Mouse (Mus musculus): ENCODE data around the gene Slc5a3.
"Not testable (repeated sequence)": the region's sequence is repeated elsewhere in the genome, so short reads cannot be mapped to it uniquely, and the experiment has no call there.

The Slc5a3 gene

DNA sequence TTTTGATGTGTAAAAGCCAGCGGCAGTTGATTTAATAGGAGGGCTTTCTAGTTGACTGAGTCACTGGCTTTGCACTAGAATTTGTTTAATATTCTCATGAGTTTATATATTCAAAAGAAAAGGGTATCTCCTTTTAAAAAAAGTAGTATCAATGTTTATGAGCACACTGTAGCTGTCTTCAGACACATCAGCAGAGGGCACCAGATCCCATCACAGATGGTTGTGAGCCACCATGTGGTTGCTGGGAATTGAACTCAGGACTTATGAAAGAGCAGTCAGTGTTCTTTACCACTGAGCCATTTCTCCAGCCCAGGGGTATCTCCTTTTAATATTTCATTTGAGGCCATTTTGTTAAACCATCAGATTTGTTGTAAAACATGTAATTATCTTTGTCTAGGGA lies 4.7 kb downstream of the Slc5a3 start:
- no peak for DNase-seq (ENCODE audit: low spot score)

DNA sequence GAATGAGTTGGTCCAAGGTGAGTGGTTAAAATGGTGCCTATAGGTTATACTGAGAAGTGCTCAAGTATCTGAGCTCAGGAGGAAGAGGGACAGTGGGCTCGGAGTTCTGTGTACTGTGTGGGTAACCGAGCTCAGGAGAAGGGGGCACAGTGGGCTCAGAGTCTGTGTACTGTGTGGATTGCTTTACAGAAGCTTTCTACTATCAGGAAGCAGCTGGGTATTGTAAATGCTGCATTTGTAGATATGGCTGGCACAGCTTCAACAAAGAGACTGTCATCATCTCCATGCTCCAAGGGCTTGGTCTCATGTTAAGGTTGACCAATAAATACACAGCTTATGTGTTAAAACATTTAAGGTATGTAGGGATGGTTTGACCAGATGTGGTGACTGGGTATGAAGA lies 6.7 kb downstream of the Slc5a3 start:
- DNase-seq (ENCODE audit: low spot score) = no peak

DNA sequence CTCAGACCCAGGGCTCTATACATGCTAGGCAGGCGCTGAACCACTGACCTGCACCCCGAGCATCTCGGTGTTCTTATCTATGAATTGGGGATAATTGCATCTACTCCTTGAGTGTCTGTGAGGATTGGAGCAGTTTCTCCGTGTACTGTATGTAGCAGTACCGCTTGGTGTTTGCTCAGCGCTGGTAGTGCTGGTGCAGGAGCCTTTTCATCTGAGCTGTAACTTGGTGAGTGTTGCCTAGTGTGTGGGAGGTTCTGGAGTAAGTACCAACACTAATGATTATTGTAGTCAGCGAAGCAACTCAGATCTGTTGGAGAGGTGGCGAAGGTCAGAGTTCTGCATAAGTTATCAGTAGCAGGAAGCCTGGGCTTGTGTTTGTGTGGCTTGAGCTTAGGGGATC lies 12.2 kb downstream of the Slc5a3 start:
- no peak for DNase-seq (ENCODE audit: low spot score)

DNA sequence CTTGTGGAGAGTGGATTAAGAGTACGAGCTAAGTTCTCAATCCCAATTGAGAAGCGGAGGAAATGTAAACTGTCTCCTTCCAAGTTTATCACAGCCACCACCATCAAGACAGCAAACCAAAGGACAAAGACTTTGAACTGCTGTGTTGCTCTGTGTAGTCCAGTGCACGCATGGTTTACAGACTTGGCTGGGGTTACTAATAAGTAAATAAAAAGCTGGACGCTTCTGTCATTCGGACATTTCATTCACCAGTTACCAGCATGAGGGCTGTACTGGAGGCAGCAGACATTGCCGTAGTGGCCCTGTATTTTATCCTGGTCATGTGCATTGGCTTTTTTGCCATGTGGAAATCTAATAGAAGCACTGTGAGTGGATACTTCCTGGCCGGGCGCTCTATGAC lies 18.7 kb downstream of the Slc5a3 start:
- no peak for DNase-seq (ENCODE audit: low spot score)

DNA sequence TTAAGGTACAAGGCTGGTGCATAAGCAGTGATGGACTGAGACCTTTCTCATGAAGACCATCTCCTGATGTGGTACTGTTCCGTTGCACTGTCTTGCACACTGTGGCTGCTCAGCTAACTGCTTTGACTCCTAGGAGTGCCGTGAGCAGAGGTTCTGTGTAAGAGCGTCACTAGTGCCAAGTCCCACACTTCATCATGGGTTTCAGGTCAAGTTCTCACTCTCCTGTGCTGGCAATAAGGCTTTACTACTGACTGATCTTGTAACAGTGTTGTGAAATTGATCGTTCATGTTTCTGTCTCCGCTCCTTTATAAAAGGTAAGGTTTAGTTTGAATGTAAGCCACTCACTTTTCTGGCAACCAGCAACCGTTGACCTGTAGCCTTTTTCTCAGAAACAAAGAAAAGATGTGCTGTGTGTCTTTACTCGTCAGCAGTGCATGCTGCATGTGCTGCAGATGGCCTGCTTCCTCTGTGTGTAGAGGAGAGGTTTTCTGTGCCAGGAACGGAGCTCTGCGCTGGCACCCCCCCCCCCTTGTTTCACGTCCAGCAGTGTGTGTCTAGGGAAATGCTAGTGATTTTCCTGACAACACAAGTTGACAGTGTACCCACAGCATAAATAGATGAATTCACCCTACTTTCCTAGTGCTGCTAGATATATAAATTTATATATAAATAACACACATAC lies 25.8 kb downstream of the Slc5a3 start:
- DNase-seq (ENCODE audit: low spot score) = no peak

DNA sequence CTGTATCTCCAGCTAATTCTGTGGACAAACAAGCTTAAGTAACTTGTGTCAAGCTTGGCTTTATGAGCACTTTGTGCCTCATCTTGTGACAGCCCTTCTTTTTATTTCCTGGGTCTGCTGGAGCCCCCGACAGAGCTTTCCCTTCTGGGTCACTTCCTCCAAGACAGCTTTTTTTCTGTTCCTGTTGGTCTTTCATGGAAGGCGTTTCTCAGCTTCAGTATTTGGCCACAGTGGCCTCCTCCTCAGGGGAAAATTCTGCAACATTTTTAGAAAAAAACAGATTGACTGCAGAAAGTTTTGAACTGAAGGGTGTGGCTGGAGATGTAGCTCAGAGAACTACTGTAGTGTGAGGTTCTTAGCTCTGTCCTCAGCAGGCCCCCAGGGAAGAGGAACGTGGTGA lies 31.1 kb downstream of the Slc5a3 start:
- no peak for DNase-seq (ENCODE audit: low spot score)

DNA sequence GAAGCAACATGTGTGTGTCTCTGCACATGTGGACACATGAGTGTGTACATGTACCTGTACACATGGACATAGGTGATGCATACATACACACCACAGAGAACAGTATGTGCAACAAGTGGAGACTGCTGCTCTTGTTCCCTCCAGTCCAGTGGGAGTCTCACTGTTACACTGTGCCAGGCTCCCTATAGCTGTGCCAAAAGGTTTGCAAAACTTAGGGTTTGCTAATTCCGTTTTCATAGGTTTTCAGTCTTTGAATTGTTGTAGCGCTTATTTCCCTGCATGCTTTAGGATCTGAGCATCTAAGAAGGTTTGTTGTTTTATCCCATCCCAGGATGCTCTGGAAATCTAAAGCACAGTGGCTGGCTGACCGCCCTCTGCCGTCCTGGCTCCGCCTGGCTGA lies 33.8 kb downstream of the Slc5a3 start:
- DNase-seq (ENCODE audit: low spot score) = no peak

DNA sequence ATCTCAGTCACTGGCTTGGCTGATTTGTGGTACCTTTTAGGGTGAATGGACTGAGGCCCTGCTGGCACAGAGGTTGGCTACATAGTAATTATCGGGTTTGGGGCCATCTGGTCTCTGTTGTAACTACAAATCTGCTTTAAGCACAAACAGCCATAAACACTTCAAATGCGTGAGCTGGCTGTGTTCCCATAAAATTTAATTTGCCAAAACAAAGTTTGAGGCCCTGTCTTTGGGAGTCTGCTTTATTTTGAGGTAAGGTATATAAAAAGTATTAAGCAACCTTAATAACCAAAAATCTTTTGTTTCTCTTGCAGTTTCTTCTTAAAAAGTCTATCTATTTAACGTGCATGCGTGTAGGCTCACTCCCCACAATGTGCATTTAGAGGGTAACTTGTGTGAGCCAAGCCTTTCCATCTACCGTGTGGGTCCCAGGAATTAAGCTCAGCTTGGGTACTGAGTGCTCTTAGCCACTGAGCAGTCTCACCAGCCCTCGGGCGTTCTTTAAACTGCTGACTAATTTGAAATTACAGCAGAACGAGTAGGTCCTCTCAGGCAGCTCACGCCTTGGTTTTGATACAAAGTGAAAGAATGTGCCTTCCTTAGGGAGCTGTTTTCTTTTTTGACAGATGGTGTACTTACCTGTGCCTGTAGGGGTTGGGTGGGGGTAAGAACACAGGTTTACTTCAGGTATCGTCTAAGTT lies 40.4 kb downstream of the Slc5a3 start:
- no peak for DNase-seq (ENCODE audit: low spot score)

DNA sequence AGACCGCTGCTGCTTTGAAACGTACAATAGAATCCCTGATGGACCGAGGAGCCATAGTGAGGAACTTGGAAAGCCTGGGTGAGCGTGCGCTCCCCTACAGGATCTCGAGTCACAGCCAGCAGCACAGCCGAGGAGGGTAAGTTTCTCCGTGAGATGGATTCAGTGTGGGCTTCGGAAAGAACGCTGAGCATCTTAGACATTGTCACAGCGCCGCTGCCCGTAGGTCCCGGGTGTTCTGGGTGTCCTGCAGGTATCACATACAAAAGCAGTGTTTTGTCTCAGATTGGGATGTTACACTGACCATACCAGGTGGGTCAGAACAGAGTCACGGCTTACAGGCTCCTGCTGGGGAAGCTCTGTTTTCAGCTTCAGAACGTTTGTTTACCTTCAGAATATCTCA lies 41.5 kb downstream of the Slc5a3 start:
- DNase-seq (ENCODE audit: low spot score) = no peak

DNA sequence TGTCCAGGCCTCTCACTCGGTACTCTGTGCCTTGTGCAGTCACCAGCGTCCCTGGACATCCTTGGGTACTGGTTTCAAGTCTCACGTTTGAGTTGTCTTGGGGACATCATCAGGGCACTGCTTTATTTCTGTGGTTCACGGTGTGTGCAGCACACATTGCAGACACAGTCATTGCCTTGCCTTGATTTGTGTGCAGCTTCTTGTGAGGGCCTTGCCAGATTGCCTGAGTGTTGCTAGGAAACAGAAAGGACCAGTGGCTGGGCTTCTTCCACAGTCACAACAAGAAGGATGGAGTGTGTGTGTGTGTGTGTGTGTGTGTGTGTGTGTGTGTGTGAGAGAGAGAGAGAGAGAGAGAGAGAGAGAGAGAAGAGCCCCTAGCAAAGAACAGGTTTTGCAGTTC lies 42.0 kb downstream of the Slc5a3 start:
- DNase-seq (ENCODE audit: low spot score) = no peak

DNA sequence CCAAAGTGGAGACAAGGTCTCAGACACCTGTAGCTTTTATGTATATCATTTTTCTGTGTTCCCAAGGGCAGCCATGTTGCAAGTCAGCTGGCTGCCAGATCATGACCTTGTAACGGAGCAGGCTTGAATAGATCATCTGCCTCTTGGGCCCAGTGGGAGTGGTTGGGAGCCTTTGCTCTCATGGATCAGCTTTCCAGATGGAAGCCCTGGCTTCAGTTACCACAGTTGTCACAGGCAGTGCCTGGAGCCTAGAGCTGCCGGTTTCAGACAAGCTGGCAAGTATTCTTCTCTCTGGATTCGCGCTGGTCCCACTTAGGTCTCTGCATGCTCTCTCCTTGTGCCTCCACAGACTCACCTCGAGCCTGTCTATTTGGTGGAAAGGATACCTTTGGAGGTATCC lies 44.0 kb downstream of the Slc5a3 start:
- no peak for DNase-seq (ENCODE audit: low spot score)

DNA sequence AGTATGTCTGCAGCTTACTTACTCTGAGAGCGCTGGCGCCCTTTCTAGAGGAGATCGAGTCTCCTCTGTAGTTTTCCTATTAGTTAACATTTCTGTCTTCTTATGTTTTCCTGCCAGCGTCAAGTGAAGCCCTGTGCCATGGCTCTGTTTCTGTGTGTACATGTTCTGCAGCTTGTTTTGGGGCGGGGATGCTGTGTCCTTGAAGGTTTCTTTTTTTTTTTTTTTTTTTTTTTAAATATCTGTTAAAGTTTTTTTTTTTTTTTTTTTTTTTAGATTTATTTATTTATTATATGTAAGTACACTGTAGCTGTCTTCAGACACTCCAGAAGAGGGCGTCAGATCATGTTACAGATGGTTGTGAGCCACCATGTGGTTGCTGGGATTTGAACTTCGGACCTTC lies 44.8 kb downstream of the Slc5a3 start:
- DNase-seq (ENCODE audit: low spot score) = not testable (repeated sequence)

DNA sequence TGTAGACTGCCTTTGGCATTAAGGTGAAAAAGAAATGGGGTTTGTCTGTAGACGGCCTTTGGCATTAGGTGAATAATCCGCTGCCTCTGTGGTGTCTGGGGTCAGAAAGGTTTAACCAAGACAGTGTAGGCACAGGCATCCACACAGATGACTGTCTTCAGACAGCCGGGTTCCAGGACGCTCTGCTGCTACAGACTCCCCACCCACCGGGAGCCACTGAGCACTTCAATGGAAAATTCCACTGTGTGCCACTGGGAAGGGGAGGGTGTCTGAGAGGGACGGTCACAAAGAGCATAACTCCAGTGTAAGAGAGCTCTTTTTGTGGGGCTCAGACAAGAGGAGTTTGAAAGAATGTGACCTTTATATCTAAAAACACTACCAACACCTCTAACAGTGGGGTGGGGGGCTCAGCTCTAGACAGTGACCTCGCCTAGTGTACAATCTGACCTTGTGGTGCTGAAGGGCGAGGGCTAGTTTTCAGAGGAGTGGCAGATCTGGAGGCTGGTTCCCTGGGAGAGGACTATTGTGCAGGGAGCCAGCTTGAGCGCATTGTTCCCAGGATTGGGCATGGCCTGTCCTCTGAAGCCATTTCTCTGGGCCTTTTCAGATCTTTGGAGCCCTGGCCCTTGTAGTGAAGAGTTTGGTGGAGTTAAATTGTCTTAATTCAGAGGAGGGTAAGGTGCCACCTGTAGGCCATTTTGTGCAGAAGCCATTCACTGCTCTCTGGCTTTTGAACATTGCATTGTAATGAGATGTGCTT lies 45.6 kb downstream of the Slc5a3 start:
- no peak for DNase-seq (ENCODE audit: low spot score)

DNA sequence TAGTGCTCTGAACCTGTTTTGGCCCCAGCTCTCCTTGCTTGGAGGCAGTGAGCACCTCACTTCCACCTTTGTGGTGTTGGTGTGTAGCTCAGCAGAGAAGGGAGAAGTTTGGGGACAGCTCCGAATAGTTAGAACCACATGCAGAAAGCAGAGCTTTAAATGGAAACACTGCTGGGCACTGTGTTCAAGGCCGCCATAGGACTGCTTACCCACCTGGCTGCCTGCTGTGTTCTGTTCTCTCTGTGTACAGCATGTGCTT lies 46.1 kb downstream of the Slc5a3 start:
- no peak for DNase-seq (ENCODE audit: low spot score)

DNA sequence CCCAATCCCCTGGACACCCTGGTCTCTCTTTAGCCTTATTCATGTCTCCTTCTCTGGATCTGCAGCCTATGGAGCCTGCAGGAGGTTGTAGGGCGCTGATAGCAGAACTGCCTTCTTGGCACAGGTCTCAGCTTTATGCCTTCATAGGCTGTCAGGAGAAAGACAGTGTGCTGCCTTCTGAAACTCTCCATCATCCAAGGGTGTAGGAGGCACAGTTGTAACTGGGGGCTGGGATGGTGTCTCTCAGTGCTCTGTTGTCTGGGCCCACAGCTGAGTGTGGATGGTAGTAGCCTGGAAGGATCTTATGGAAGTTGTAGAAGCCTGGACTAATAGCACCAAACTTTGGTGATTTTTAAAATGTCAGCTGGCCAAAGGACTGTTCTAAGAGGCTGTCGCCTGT lies 46.8 kb downstream of the Slc5a3 start:
- no peak for DNase-seq (ENCODE audit: low spot score)

DNA sequence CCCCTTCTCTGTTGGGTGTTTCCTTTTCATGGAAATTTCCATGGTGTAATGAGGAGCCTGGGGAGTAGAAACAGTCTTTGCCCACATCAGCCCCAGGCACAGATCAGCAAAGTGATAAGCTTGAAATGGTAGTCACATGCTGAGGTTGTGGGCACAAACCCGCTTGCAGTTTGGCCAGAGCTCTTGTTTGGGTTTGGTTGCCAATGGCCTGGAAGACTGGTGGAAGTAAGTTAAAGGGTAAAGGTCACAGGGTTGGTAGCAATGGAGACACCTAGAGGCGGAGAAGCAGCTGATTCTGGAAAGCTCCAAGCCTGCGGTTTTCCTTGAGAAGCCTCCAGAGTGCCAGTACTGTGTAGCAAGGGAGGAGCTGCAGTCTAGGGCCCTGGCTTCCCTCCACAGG lies 47.5 kb downstream of the Slc5a3 start:
- DNase-seq (ENCODE audit: low spot score) = no peak

DNA sequence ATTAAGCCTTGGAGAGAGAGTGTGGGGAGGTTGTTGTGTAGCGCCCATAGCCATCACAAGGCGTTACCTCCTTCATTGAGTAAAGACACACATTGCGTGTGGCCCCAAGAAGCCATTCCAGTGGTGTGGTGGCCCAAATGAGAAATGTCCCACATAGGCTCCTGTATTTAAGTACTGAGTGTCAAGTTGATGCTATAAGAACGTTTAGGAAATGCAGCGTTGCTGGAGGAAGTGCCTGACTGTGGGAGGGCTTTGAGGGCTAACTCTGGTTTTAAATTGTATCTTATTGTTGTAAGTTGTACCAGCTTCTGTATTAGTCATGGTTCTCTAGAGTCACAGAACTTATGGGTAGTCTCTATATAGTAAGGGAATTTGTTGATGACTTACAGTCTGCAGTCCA lies 49.2 kb downstream of the Slc5a3 start:
- no peak for DNase-seq (ENCODE audit: low spot score)

DNA sequence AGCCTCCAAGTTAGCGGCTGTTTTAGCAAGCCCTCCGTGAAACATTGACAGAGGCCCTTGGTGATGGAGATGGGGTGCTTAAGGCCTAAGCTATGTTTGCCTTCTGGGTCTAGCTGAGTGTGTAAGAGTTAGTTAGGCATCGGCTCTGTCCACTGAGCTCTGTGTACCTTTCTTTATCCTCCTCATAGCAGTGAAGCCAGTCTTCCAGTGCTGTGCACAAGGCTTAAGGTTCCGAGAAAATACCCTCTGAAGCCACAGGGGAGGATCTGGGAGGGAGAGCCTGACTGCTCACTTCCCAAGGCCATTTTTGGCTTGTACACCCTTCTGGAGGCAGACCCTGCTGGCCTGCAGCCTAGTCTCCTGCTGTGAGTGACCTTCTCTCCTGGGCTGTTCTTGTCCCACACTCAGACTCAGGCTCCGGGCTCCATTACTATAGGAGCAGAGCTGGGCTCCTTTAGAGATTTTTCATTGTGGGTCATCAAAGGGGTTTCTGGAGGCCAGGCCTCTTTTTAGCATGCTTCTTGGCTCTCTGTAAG lies 56.7 kb downstream of the Slc5a3 start:
- no peak for DNase-seq (ENCODE audit: low spot score)

DNA sequence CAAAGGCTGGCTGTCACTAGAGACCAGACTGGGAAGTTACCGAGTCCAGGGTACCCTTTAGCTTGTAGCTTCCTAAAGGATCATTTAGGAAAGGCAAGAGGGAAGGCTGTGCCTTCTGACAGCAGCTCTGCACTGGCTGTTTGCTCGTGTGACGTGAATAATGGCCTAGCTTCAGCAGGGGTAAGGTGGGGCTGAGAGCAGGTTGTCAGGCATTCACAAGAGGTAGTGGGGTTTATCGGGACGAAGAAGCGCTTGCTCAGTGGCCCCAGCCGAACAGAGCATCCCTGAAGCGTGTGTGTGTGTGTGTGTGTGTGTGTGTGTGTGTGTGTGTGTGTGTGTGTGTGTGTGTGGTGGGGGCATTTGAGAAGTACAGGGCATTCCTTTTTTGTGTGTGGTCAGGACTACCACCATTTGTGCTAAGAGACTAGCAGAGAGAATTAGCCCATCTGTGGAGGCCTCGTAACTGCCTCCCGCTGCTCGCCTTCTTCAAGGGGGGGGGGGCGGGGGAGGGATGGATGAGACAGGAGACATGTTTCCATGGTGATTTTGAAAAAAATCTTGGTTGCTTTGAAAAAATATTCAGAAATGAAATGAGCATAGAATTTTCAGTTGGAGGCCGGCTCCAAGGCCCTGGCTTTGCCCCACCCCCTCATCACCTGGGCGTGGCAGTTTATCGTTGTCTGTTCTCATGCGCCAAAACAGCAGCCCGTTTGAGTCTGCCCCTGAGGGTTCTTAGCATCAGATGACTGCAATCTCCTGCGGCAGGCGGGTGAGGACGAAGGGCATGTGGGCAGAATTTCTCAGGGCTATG lies 57.7 kb downstream of the Slc5a3 start:
- DNase-seq (ENCODE audit: low spot score) = no peak

DNA sequence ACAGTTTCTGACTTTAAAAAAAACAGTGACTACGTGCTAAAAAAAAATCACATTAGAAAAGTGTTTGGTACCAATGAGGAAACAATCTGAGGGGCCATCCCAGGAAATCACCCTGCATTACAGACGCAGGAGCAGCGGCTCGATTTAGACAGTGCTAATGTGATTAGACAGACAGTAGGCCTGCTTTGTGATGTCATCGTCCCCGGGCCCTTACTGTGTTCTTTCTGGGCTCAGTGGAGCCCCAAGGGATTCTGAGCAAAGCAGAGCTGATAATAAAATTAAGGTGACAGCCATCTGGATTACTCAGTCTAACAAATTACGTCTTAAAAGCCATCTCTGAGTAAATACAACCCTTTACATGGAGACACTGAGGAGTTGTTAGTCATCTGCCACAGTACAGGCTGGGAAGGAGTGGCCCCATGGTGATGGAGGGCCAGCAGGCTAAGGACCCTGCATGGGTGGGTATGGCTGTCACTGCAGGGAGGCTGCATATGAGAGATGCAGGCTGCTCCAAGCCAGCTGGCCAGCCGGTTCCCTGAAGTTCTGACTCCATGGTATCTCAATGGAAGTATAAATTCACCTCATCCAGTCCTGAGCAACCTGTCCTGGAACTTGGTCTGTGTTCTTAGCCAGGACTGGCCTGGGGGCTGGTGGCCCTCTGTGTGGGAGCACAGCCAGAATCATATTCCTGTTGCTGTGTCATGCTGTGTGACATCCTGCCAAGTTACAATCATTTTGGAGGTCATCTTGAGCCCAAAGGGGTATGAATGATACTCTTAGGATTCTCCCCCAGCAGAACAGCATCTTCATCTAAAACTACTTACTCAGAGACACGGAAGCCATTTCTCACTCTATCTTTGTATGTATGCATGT lies 59.5 kb downstream of the Slc5a3 start:
- DNase-seq (ENCODE audit: low spot score) = no peak

DNA sequence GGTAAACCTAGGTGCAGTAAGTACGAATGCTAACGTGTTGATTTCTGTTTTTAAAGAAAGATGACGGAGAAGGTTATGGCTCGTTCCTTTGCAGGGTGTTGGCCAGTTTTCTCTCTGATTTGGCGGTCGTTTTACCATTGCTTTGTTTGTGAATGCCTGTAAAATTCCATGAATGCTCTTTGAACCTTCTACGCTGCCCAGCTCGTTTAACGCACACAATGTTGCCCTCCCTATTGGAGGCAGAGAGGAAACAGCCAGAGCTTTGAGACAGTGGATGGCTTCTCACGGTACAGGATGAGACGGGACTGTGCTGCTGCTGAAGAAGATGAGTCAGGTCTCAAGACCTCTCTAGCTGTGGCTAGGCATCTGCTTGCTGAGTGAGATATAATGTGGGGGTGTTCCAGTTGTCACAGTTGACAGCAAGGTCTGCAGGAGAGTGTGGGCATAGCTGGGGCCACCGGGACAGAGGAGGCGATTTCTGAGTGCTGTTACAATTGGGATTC lies 60.9 kb downstream of the Slc5a3 start:
- no peak for DNase-seq (ENCODE audit: low spot score)
